Mouse (Mus musculus) brain, adult 2 months (tissue): ENCODE results near the gene 4930469K13Rik.

Experiments used
- DNase-seq: peaks from one replicate; pipeline ENCODE4 v3.0.0; 2011; ENCODE audit warnings: low read depth, low spot score

4930469K13Rik gene

GRCm38 (mm10) chr11:33992938-33993337 lies 105.4 kb downstream of the 4930469K13Rik start, which contains the start of gene Kcnip1:
Kcnip1 (minus strand) TSS chr11:33993152.
- peak; percentile 29 for DNase-seq

GRCm38 (mm10) chr11:33990002-33990401 lies 108.4 kb downstream of the 4930469K13Rik start:
- DNase-seq: no peak

- DNase-seq: no peak
Observed at GRCm38 (mm10) chr11:33986525-33986924, 111.8 kb downstream of the 4930469K13Rik start.

GRCm38 (mm10) chr11:33980146-33980545 lies 118.2 kb downstream of the 4930469K13Rik start:
- no peak for DNase-seq

- no peak for DNase-seq
Observed at GRCm38 (mm10) chr11:33975121-33975520, 123.2 kb downstream of the 4930469K13Rik start.

GRCm38 (mm10) chr11:33974341-33975040 lies 123.9 kb downstream of the 4930469K13Rik start:
- no peak for DNase-seq

GRCm38 (mm10) chr11:33972114-33972513 lies 126.2 kb downstream of the 4930469K13Rik start:
- no peak for DNase-seq

- no peak for DNase-seq
Observed at GRCm38 (mm10) chr11:33969199-33969598, 129.2 kb downstream of the 4930469K13Rik start.

- DNase-seq: no peak
Observed at GRCm38 (mm10) chr11:33967708-33968107, 130.6 kb downstream of the 4930469K13Rik start.

GRCm38 (mm10) chr11:33965380-33965779 lies 133.0 kb downstream of the 4930469K13Rik start:
- no peak for DNase-seq

- DNase-seq: no peak
Observed at GRCm38 (mm10) chr11:33962688-33963407, 135.5 kb downstream of the 4930469K13Rik start, which contains the start of gene Kcnmb1. Kcnmb1 (plus strand) TSS chr11:33963013.

- no peak for DNase-seq
Observed at GRCm38 (mm10) chr11:33962178-33962577, 136.2 kb downstream of the 4930469K13Rik start.

GRCm38 (mm10) chr11:33958713-33959112 lies 139.6 kb downstream of the 4930469K13Rik start:
- DNase-seq: peak; percentile 50

- DNase-seq: no peak
Observed at GRCm38 (mm10) chr11:33957595-33957994, 140.8 kb downstream of the 4930469K13Rik start.

GRCm38 (mm10) chr11:33956623-33957022 lies 141.7 kb downstream of the 4930469K13Rik start:
- DNase-seq: no peak

- DNase-seq: no peak
Observed at GRCm38 (mm10) chr11:33955982-33956381, 142.4 kb downstream of the 4930469K13Rik start.

GRCm38 (mm10) chr11:33951684-33952625 lies 146.4 kb downstream of the 4930469K13Rik start:
- no peak for DNase-seq

- no peak for DNase-seq
Observed at GRCm38 (mm10) chr11:33951155-33951554, 147.2 kb downstream of the 4930469K13Rik start.

GRCm38 (mm10) chr11:33946501-33946900 lies 151.9 kb downstream of the 4930469K13Rik start:
- DNase-seq: no peak

GRCm38 (mm10) chr11:33944786-33945328 lies 153.5 kb downstream of the 4930469K13Rik start:
- no peak for DNase-seq

GRCm38 (mm10) chr11:33944067-33944785 lies 154.1 kb downstream of the 4930469K13Rik start:
- no peak for DNase-seq
